In the genomic region with DNA sequence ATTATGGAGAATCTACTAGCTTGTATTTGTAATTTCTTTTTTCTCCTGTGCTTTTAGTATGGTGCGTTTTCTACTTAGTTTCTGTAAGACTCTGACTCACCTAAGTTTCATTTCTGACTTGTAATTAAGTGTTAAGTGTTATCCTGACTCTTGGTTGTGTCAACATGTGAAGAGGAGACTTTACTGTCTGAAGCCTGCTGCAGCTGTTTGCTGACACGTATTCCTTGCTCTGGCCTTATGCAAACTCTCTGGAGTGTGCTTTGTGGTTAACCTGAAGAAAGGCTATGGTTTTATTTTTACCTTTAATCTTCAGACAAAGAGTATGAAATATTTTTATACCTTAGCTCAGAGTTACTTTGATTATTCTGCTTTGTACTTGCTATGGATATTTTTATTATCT, we compare ENCODE assay signal across 15 mouse cellular contexts.
"Had no signal": no experiment of that assay in that cellular context is flagged by ENCODE, and none has a peak within 500 bp of the region (broad histone marks: within the 10 kb centered on the region; RNA-seq: fewer than 3 reads in every experiment).

No protein-coding gene starts in this region.

- H3K4me2 ChIP-seq: liver, embryonic 11.5 days; liver, embryonic 15.5 days; midbrain, embryonic 12.5 days had no signal

- H3K9ac ChIP-seq: liver, embryonic 15.5 days; midbrain, embryonic 12.5 days had no signal

- H3K27ac ChIP-seq: layer of hippocampus, adult 2 months; limb, embryonic 10.5 days; liver, embryonic 15.5 days; macrophage; midbrain, embryonic 12.5 days had no signal

- DNase-seq: kidney, postnatal 10 days; kidney, postnatal 4 days; lung, adult 2 months; lung, postnatal 10 days; right cerebral cortex, postnatal 4 days; spleen, adult 18-20 months; thymus, adult 18-20 months; thymus, postnatal 25 days had no signal

- H3K4me1 ChIP-seq: liver, embryonic 15.5 days had no signal

- H3K27me3 ChIP-seq: liver, embryonic 15.5 days; midbrain, embryonic 12.5 days had no signal

- H3K9me3 ChIP-seq: limb, embryonic 10.5 days; liver, embryonic 15.5 days; midbrain, embryonic 12.5 days had no signal

- H3K4me3 ChIP-seq: layer of hippocampus, adult 2 months; limb, embryonic 10.5 days; liver, embryonic 15.5 days; midbrain, embryonic 12.5 days had no signal

- ATAC-seq: midbrain, embryonic 16.5 days had no signal
